Mouse (Mus musculus) cerebellum, adult 2 months (tissue): ENCODE measurements around the gene Wnt7a. TPM values are rescaled to one million over a fixed set of nuclear protein-coding genes. Genes with fewer than 3 reads are reported as not detected.

Source experiments
- DNase-seq, 2 experiments: peaks; one replicate each; pipeline ENCODE4 v3.0.0; 2021
- H3K27ac ChIP-seq: fragments of 200-500 bp; 2 replicates; pipeline ENCODE4 v1.5.1; 2012; ENCODE audit warnings: low read length, control low read depth, inconsistent platforms; ENCODE audit not compliant: insufficient read depth
- H3K27me3 ChIP-seq: fragments of 200-500 bp; 2 replicates; pipeline ENCODE4 v1.6.1; 2012; ENCODE audit warnings: inconsistent platforms, mild to moderate bottlenecking, low read length, moderate library complexity; ENCODE audit not compliant: control insufficient read depth, insufficient read depth
- H3K4me1 ChIP-seq: fragments of 200-500 bp; 2 replicates; pipeline ENCODE4 v1.6.1; 2011; ENCODE audit warnings: low read length; ENCODE audit not compliant: control insufficient read depth, insufficient read depth
- H3K4me3 ChIP-seq: fragments of 200-500 bp; replicated peaks from 2 replicates; pipeline ENCODE3; 2011; ENCODE audit warnings: mild to moderate bottlenecking, low read depth, low read length, control low read depth; ENCODE audit not compliant: insufficient read depth
- CTCF ChIP-seq: fragments of 200-500 bp; IDR thresholded peaks from 2 replicates; pipeline ENCODE4 v1.5.1; 2011; ENCODE audit warnings: low read depth, mild to moderate bottlenecking, control low read depth, low read length, moderate library complexity, borderline replicate concordance; ENCODE audit not compliant: insufficient read depth
- POLR2A ChIP-seq: fragments of 200-500 bp; IDR thresholded peaks from 2 replicates; pipeline ENCODE4 v1.6.1; 2011; ENCODE audit warnings: low read length, control low read depth, borderline replicate concordance; ENCODE audit not compliant: insufficient read depth
- WGBS: fragments of 180-500 bp; shearing (Covaris S2); methylation state at CpG from one replicate; pipeline ENCODE4 v1.1.7; 2018; 5-methylcytosine and 5-hydroxymethylcytosine counted together
- polyA plus RNA-seq: library from polyadenylated mRNA; depleted of rRNA; stranded (reverse); fragments of >200 nt; gene quantifications from 2 replicates; pipeline ENCODE4 v1.2.3, GENCODE M21; 2012

Wnt7a gene
- polyA plus RNA-seq, 1 experiment, result 40.7 TPM

DNA sequence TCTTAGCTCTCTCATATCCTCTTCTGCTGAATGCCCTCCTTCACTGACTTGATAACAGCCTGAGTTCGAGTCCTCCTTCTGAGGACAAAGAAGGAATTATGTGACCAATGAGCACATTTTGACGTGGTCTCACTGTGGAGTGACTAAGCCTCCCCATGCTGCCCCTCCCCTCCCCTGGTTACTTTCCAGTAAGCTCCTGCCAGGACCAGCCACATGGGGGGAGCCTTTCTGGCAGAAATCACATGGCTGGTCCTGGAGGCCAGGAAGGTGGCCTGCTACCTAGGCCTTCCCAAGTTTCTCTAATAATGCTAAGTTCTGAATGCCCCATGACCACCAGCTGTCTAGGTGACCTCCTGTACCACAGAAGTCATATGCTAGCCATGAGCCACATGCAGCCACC lies 27.3 kb downstream of the Wnt7a start:
- Histone ChIP-seq H3K27ac (peak overlapping the region; percentile 62; the same call in 1 of the 2 replicates), H3K27me3 (no peaks in the 10 kb centered on the region), H3K4me3 (no peak overlapping the region), H3K4me1 (peaks cover 62% of the 10 kb centered on the region)
- no peak for TF ChIP-seq POLR2A
- TF ChIP-seq CTCF, result no peak
- DNase-seq, result peak; percentile 46 to 68
- WGBS, result 16% methylated on average over 2 of the region's 2 CpGs

DNA sequence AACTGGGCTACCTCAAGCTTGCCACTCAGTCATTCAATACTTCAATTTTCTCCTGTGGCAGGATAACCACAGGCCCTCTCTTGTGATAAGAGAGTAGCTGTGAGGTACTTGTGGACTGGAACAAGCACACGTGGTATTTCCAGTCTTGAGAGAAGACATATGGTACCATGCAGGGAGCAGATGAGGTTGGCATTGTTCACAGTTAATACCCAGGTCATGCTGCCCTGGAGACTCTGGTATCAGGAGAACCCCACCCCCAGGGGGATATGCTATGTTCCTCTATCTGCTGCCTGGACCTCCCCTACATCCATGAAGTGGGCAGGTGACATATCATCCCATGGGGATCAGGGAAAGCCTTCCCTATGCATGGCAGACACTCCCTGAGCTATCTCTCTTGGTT lies 27.9 kb downstream of the Wnt7a start:
- peak; percentile 41 to 62 for DNase-seq
- Histone ChIP-seq H3K27me3 (no peaks in the 10 kb centered on the region), H3K27ac (peak overlapping the region; percentile 62), H3K4me1 (peaks cover 63% of the 10 kb centered on the region), H3K4me3 (no peak overlapping the region)
- no peak for TF ChIP-seq CTCF
- TF ChIP-seq POLR2A, result no peak
- 8% methylated on average over 1 of the region's 1 CpGs for WGBS

DNA sequence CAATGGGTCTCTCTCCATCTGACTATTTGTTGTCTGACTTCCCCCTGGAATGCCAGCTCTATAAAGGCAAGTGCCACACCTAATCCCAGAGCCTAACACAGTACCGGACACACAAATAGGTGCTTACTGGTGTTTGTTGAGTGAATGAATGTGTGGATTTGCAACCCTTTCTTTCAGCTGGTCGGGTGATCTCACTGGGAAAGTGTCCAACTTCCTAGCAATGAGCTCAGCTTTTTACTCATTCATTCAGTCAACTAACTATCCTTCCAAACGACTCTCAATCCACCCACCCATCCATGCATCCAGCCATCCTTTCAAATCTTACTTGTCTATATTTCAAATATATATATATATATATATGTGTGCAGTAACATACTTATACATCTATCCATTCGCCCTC lies 31.3 kb downstream of the Wnt7a start:
- H3K4me3 ChIP-seq, result no peak overlapping the region
- TF ChIP-seq CTCF (no peak), POLR2A (no peak)
- no peak for DNase-seq
- WGBS, result 51% methylated on average over 4 of the region's 4 CpGs
- no peak overlapping the region for H3K27ac ChIP-seq
- no peaks in the 10 kb centered on the region for H3K27me3 ChIP-seq
- peaks cover 54% of the 10 kb centered on the region for H3K4me1 ChIP-seq

DNA sequence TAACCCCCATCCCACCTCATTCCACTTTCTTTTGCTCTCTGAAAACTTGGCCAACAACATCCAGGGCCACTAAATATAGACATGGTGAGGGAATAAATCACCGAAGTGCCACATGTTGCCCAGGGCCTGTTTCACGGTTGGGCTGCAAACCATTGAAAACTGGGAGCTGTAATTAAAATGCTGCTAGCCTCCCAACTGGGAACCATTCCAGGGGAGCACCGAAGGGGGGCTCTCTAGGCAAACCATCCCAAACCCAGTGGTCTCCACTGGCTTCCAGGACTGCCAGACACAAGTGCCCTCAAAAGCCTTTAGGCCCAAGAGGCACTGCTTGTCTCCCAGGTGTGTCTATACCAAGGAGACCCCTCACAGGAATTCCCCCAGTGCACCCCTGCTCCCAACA lies 31.9 kb downstream of the Wnt7a start:
- no peak for TF ChIP-seq CTCF
- no peak for TF ChIP-seq POLR2A

DNA sequence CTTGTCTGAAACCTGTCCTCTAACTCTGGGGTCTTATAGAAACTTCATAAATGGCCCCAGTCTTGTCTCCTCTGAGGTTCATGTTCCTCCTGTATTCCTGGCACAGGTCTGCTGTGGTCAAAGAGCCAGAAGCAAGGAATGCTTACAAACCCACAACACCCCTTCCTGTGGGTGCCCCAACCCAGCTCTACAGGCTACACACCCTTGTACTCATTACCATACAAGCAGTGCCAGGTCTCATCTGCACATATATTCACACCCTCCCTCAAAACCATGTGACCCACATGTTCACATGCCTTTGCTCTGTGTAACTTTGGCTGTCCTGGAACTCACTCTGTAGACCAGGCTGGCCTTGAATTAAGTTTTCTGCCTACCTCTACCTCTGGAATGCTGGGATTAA lies 38.2 kb downstream of the Wnt7a start:
- no peak overlapping the region for H3K27ac ChIP-seq
- H3K27me3 ChIP-seq, result no peaks in the 10 kb centered on the region
- no peak for DNase-seq
- peaks cover 48% of the 10 kb centered on the region for H3K4me1 ChIP-seq
- no peak for TF ChIP-seq CTCF
- TF ChIP-seq POLR2A, result no peak
- no peak overlapping the region for H3K4me3 ChIP-seq

More for the DNA sequence above, 31.9 kb downstream of the Wnt7a start:
- peaks cover 49% of the 10 kb centered on the region for H3K4me1 ChIP-seq
- H3K27ac ChIP-seq, result no peak overlapping the region
- DNase-seq, result no peak
- no peaks in the 10 kb centered on the region for H3K27me3 ChIP-seq
- 15% methylated on average over 3 of the region's 3 CpGs for WGBS
- no peak overlapping the region for H3K4me3 ChIP-seq

DNA sequence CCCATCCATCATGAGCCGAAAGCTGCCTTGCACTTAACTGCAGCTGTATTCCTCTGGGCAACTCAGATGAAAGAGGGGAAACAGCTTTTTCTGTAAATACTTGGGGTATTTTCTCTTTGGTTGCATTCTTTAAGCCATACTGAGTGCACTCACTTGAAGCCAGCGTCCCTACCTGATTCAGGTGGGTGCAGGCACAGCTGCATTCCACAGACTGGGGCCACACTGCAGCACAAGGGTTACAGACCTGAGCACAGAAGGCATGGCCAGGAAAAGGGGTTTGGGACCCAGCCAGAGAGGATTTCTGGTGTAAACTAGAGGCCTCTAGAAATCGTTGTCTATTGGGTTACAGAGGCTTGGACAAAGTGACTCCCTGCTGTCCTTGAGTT lies 38.6 kb downstream of the Wnt7a start:
- peaks cover 48% of the 10 kb centered on the region for H3K4me1 ChIP-seq
- H3K27me3 ChIP-seq, result no peaks in the 10 kb centered on the region
- TF ChIP-seq CTCF (no peak), POLR2A (no peak)
- no peak overlapping the region for H3K4me3 ChIP-seq
- no peak for DNase-seq
- no peak overlapping the region for H3K27ac ChIP-seq
- WGBS, result 44% methylated on average over 3 of the region's 3 CpGs

DNA sequence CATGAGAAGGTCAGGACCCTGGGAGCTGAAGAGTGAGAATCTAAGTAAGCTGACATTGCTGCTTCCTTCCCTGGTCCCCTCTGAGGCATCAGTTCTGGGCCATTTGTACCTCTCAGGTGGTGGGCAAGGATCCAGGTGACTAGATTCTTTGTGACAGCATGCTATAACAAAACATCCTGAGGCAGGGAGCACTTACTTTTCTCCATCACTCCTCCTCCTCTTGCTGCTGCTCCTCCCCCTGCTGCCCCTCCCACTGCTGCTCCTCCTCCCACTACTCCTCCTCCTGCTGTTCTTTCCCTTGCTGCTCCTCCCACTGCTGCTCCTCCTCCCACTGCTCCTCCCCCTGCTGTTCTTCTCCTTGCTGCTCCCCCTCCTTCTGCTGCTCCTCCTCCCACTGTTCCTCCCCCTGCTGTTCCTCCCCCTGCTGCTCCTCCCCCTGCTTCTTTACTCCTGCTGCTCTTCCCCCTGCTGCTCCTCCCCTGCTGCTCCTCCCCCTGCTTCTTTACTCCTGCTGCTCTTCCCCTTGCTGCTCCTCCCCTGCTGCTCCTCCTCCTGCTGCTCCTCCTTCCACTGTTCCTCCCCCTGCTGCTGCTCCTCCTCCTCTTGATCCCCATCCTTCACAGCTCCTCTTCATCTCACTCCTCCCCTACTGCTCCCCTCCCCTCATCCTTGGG lies 39.1 kb downstream of the Wnt7a start:
- TF ChIP-seq CTCF (no peak), POLR2A (no peak)
- Histone ChIP-seq H3K27me3 (no peaks in the 10 kb centered on the region), H3K4me1 (peaks cover 47% of the 10 kb centered on the region), H3K4me3 (no peak overlapping the region), H3K27ac (no peak overlapping the region)
- peak in 1 of 2 experiments; percentile 57 for DNase-seq

DNA sequence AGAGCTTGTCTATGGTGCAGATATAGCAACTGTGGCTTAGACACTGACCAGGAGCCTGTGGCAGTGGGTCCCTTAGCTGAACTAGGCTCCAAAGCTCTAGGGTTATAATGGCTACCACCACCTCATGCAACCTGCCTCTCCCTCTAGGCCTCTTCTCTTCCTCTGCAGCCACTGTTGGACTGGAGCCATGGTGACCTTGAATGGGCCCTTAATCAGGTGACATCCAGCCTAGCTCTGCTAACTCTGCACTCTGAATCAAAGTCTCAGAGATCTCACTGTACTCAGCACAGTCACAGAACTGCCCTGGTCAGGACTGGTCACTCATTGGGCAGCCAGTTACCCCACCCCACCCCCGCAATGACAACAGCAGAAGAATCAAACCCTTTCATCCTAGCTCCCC lies 44.4 kb downstream of the Wnt7a start:
- Histone ChIP-seq H3K27ac (no peak overlapping the region), H3K27me3 (no peaks in the 10 kb centered on the region), H3K4me3 (no peak overlapping the region), H3K4me1 (peaks cover 57% of the 10 kb centered on the region)
- DNase-seq, result no peak
- TF ChIP-seq POLR2A (no peak), CTCF (no peak)
- 93% methylated on average over 1 of the region's 1 CpGs for WGBS
